Mouse (Mus musculus): ENCODE results near the gene Nol12.

- TF ChIP-seq CTCF (IDR thresholded peaks at IDR 0.05; ENCODE audit: low read depth) (no peak), EP300 (IDR thresholded peaks at IDR 0.05; ENCODE audit: low read depth) (no peak; the same call in 1 of the 2 replicates)
These were observed 48.1 kb downstream of the Nol12 start for GRCm38 (mm10) chr15:78982658-78983435.

Data from liver, postnatal 0 days (tissue).